Mouse (Mus musculus): Measurements from ENCODE around the gene Ugt1a6b. TPM values are rescaled to one million over a fixed set of nuclear protein-coding genes. Genes with fewer than 3 reads are reported as not detected.

Gene Ugt1a6b
- polyA plus RNA-seq, 1 experiment from 2014 or later: not detected

DNA sequence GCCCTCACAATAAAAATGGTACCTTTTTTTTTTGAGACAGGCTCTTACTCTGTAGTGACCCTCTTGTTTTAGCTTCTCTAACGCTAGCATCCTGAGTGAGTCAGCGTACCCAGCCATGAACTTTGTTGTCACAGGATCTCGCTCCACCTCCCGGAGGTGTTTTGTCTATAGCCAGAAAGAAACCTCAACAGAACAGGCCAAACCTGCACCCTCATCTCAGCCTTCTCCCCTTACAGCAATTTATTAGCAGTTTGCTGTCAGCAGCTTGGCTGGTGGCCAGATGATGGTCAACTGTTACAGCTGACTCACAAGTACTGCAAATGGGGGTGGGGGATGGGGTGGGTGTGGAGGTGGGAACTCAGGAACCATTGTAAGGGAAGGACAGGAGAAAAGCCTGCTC lies 159.2 kb downstream of the Ugt1a6b start:
- Histone ChIP-seq H3K9ac (ENCODE audit: low read depth, low read length) (no peak overlapping the region), H3K36me3 (ENCODE audit: control insufficient read depth, insufficient read depth, low read length) (peaks cover 72% of the 10 kb centered on the region), H3K4me2 (replicated peaks; ENCODE audit: low read depth, low read length) (no peak overlapping the region), H3K9me3 (ENCODE audit: control insufficient read depth, low read length) (peaks cover 10% of the 10 kb centered on the region; the same call in 1 of the 2 replicates), H3K27me3 (ENCODE audit: control insufficient read depth, insufficient read depth, low read length) (no peaks in the 10 kb centered on the region), H3K4me3 (ENCODE audit: low read length) (no peak overlapping the region), H3K27ac (ENCODE audit: low read depth, low read length) (no peak overlapping the region), H3K4me1 (ENCODE audit: control insufficient read depth, insufficient read depth, low read length) (no peaks in the 10 kb centered on the region; the same call in 1 of the 2 replicates)
- ATAC-seq (ENCODE audit: low FRiP score, low TSS enrichment): no peak
- 66% methylated on average over 4 of the region's 4 CpGs for WGBS

DNA sequence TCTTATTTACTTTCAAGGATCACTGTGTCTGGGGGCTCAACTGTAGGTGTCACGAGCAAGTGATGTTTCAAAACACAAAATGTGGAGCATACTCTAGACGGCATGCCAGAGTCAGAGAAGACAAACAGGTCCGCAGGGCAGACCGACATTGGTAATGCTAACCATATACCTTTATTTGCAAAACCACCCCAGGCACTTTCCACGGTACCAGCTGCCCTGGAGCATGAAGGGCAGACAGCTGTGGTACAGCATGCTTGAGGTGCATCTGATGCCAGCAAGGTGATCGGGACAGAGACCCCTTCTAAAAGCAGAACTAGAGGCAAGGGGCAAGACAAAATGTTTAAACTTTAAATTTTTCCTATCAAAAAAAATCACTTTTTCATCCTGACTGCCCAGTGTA lies 159.9 kb downstream of the Ugt1a6b start:
- Histone ChIP-seq H3K27ac (ENCODE audit: low read depth, low read length) (no peak overlapping the region), H3K4me1 (ENCODE audit: control insufficient read depth, insufficient read depth, low read length) (no peaks in the 10 kb centered on the region; the same call in 1 of the 2 replicates), H3K9ac (ENCODE audit: low read depth, low read length) (no peak overlapping the region), H3K4me3 (ENCODE audit: low read length) (no peak overlapping the region), H3K27me3 (ENCODE audit: control insufficient read depth, insufficient read depth, low read length) (no peaks in the 10 kb centered on the region), H3K9me3 (ENCODE audit: control insufficient read depth, low read length) (peaks cover 3% of the 10 kb centered on the region; the same call in 1 of the 2 replicates), H3K36me3 (ENCODE audit: control insufficient read depth, insufficient read depth, low read length) (peaks cover 79% of the 10 kb centered on the region), H3K4me2 (replicated peaks; ENCODE audit: low read depth, low read length) (no peak overlapping the region)
- ATAC-seq (ENCODE audit: low FRiP score, low TSS enrichment): no peak
- 74% methylated on average over 6 of the region's 6 CpGs for WGBS

DNA sequence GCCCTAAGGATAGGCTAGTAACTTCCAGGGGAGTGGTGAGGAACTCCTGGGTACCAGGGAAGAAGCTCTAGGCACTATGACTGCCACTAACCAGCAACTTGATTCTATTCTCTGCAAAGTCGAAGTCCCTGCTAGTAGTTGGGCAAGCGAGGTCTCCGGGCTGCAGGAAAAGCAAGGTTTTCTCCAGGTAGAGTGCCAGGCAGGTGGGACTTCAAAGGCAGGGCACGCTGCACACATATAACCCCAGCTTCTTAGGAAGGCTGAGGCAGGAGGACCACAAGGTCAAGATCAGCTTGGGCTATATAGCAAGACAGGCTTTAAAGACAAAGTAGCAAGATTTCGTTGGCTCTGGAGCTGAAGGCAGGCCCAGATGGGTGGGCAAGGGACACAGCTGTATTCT lies 160.7 kb downstream of the Ugt1a6b start:
- H3K27ac ChIP-seq (ENCODE audit: low read depth, low read length): no peak overlapping the region
- WGBS: 89% methylated on average over 5 of the region's 5 CpGs
- peaks cover 4% of the 10 kb centered on the region; the same call in 1 of the 2 replicates for H3K9me3 ChIP-seq (ENCODE audit: control insufficient read depth, low read length)
- H3K4me1 ChIP-seq (ENCODE audit: control insufficient read depth, insufficient read depth, low read length): no peaks in the 10 kb centered on the region; the same call in 1 of the 2 replicates
- no peaks in the 10 kb centered on the region for H3K27me3 ChIP-seq (ENCODE audit: control insufficient read depth, insufficient read depth, low read length)
- no peak for ATAC-seq (ENCODE audit: low FRiP score, low TSS enrichment)
- no peak overlapping the region for H3K4me2 ChIP-seq (replicated peaks; ENCODE audit: low read depth, low read length)
- H3K36me3 ChIP-seq (ENCODE audit: control insufficient read depth, insufficient read depth, low read length): peaks cover 88% of the 10 kb centered on the region
- H3K9ac ChIP-seq (ENCODE audit: low read depth, low read length): no peak overlapping the region
- H3K4me3 ChIP-seq (ENCODE audit: low read length): no peak overlapping the region

DNA sequence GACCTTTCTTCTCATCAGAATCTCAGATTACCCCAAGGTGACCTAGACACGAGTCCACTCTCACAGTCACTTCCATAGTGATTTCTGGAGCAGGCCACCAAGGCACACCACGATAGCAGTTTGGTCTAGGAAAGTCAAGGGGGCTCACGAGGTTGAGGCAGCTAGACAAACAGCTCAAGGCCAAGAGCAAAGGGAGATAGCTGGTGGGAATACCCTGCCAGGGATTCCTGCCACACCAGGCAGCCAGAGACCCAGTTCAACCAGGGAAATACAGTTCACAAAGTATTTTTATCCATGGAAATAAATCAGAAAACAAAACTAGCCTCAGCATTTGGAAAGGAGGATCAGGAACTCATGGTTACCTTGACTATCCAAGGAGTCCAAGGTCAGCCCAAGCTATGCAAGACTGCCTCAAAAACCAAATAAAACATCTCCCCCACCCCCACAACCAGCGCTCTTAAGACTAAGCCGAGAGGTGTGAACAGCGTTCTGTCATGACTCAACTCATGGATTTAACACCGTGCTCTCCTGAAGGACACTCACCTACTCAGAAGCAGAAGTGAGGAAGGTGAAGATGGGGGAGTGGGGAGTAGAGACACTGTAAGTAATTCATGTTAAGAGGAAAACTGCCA lies 161.3 kb downstream of the Ugt1a6b start:
- Histone ChIP-seq H3K9ac (ENCODE audit: low read depth, low read length) (no peak overlapping the region), H3K4me3 (ENCODE audit: low read length) (no peak overlapping the region), H3K9me3 (ENCODE audit: control insufficient read depth, low read length) (peaks cover 5% of the 10 kb centered on the region; the same call in 1 of the 2 replicates), H3K36me3 (ENCODE audit: control insufficient read depth, insufficient read depth, low read length) (peaks cover 93% of the 10 kb centered on the region), H3K27ac (ENCODE audit: low read depth, low read length) (no peak overlapping the region), H3K27me3 (ENCODE audit: control insufficient read depth, insufficient read depth, low read length) (no peaks in the 10 kb centered on the region), H3K4me1 (ENCODE audit: control insufficient read depth, insufficient read depth, low read length) (no peaks in the 10 kb centered on the region; the same call in 1 of the 2 replicates), H3K4me2 (replicated peaks; ENCODE audit: low read depth, low read length) (no peak overlapping the region)
- WGBS: 87% methylated on average over 7 of the region's 7 CpGs
- no peak for ATAC-seq (ENCODE audit: low FRiP score, low TSS enrichment)

DNA sequence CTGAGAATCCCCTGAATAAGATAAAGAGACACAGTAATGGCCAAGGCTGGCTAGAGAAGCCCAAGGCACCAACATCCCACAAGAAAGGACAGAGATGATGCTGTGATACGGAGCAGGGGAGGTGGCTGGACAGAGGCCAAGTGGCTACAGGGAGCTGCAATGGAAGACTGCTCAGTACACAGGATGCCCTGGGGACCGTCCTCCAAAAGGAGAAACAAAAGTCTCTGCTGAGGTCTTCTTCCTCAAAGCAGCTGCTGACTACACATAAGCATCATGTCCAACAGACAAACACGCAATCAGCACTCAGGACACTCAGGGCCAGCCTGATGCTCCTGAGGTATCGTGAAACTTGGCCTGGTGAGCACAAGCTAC lies 161.8 kb downstream of the Ugt1a6b start:
- no peak overlapping the region for H3K4me2 ChIP-seq (replicated peaks; ENCODE audit: low read depth, low read length)
- H3K9ac ChIP-seq (ENCODE audit: low read depth, low read length): no peak overlapping the region
- ATAC-seq (ENCODE audit: low FRiP score, low TSS enrichment): no peak
- peaks cover 5% of the 10 kb centered on the region; the same call in 1 of the 2 replicates for H3K9me3 ChIP-seq (ENCODE audit: control insufficient read depth, low read length)
- peaks cover 98% of the 10 kb centered on the region for H3K36me3 ChIP-seq (ENCODE audit: control insufficient read depth, insufficient read depth, low read length)
- no peaks in the 10 kb centered on the region for H3K27me3 ChIP-seq (ENCODE audit: control insufficient read depth, insufficient read depth, low read length)
- WGBS: 82% methylated on average over 4 of the region's 4 CpGs
- H3K4me1 ChIP-seq (ENCODE audit: control insufficient read depth, insufficient read depth, low read length): no peaks in the 10 kb centered on the region
- H3K4me3 ChIP-seq (ENCODE audit: low read length): no peak overlapping the region
- no peak overlapping the region for H3K27ac ChIP-seq (ENCODE audit: low read depth, low read length)

DNA sequence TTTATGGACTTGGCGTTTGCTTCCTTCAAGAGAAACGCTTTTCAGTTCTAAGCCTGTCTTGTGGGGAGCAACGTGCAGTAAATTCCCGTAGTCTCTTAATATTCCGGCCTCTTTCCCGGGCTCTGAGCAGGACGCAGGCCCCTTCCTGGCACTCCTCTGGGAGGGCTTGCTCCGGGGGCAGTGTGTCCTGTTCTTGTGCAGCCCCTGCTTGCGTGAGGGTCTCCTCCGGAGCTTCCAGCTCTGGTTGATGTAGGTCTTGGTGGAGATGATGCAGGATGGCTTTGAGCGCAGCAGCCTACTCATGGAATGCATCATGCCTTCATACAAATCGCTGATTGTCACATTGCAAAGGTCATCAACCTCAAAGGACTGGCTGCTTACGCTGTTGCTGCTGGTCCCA lies 163.1 kb downstream of the Ugt1a6b start:
- Histone ChIP-seq H3K9ac (ENCODE audit: low read depth, low read length) (no peak overlapping the region), H3K4me2 (replicated peaks; ENCODE audit: low read depth, low read length) (no peak overlapping the region), H3K27ac (ENCODE audit: low read depth, low read length) (no peak overlapping the region), H3K36me3 (ENCODE audit: control insufficient read depth, insufficient read depth, low read length) (peaks cover 91% of the 10 kb centered on the region), H3K9me3 (ENCODE audit: control insufficient read depth, low read length) (peaks cover 5% of the 10 kb centered on the region; the same call in 1 of the 2 replicates), H3K4me1 (ENCODE audit: control insufficient read depth, insufficient read depth, low read length) (no peaks in the 10 kb centered on the region), H3K4me3 (ENCODE audit: low read length) (no peak overlapping the region), H3K27me3 (ENCODE audit: control insufficient read depth, insufficient read depth, low read length) (no peaks in the 10 kb centered on the region)
- no peak for ATAC-seq (ENCODE audit: low FRiP score, low TSS enrichment)
- WGBS: 87% methylated on average over 13 of the region's 13 CpGs

DNA sequence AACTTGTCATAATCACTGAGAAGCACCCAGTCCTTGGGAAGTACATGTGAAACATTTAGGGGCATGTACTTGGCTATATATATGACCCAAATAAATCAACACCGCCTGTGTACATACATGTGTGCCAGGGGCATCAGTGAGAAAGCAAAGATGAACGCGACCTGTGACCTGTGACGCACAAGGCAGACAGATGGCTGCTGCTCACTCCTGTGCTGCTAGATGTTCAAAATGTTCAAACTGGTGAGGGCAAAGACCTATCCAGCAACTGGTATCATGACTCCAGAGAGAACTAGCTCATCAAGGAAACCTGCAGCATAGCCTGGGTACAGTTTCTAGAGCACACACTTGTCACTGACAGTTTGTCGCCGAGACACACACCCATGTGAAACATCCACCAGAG lies 164.4 kb downstream of the Ugt1a6b start:
- 93% methylated on average over 6 of the region's 6 CpGs for WGBS
- no peaks in the 10 kb centered on the region for H3K4me1 ChIP-seq (ENCODE audit: control insufficient read depth, insufficient read depth, low read length)
- H3K36me3 ChIP-seq (ENCODE audit: control insufficient read depth, insufficient read depth, low read length): peaks cover 90% of the 10 kb centered on the region
- H3K4me2 ChIP-seq (replicated peaks; ENCODE audit: low read depth, low read length): no peak overlapping the region
- H3K27me3 ChIP-seq (ENCODE audit: control insufficient read depth, insufficient read depth, low read length): no peaks in the 10 kb centered on the region
- ATAC-seq (ENCODE audit: low FRiP score, low TSS enrichment): no peak
- peaks cover 5% of the 10 kb centered on the region; the same call in 1 of the 2 replicates for H3K9me3 ChIP-seq (ENCODE audit: control insufficient read depth, low read length)
- H3K27ac ChIP-seq (ENCODE audit: low read depth, low read length): no peak overlapping the region
- no peak overlapping the region for H3K9ac ChIP-seq (ENCODE audit: low read depth, low read length)
- H3K4me3 ChIP-seq (ENCODE audit: low read length): no peak overlapping the region

DNA sequence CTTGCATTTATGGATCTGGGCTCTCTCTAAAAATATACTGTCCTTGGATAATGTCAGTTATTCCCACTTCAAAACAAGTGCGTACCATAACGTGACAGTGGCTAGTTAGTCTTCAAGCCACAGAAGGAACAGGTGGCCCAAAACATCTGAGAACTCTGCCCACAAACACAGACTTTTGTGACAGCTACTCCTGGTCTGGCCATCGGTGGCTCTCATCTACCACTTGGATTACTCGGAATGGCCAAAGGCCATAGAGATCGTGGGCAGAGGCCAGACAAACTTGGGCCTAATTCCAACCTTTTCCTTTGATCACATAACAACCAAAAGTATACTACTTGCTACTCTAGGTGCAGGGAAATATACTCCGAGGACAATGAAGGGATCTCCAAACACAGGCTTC lies 165.0 kb downstream of the Ugt1a6b start:
- peaks cover 5% of the 10 kb centered on the region; the same call in 1 of the 2 replicates for H3K9me3 ChIP-seq (ENCODE audit: control insufficient read depth, low read length)
- no peak overlapping the region for H3K4me2 ChIP-seq (replicated peaks; ENCODE audit: low read depth, low read length)
- WGBS: 87% methylated on average over 6 of the region's 6 CpGs
- no peaks in the 10 kb centered on the region for H3K27me3 ChIP-seq (ENCODE audit: control insufficient read depth, insufficient read depth, low read length)
- H3K4me1 ChIP-seq (ENCODE audit: control insufficient read depth, insufficient read depth, low read length): no peaks in the 10 kb centered on the region
- no peak overlapping the region for H3K9ac ChIP-seq (ENCODE audit: low read depth, low read length)
- H3K4me3 ChIP-seq (ENCODE audit: low read length): no peak overlapping the region
- no peak for ATAC-seq (ENCODE audit: low FRiP score, low TSS enrichment)
- H3K36me3 ChIP-seq (ENCODE audit: control insufficient read depth, insufficient read depth, low read length): peaks cover 90% of the 10 kb centered on the region
- no peak overlapping the region for H3K27ac ChIP-seq (ENCODE audit: low read depth, low read length)
